Mouse (Mus musculus) limb, embryonic 15.5 days (tissue): Measurements from ENCODE around the gene Eml4. TPM values are rescaled to one million over a fixed set of nuclear protein-coding genes. Genes with fewer than 3 reads are reported as not detected.
A peak's percentile ranks its signal among the peaks of the same experiment; 100 is the strongest.

Source experiments
- ATAC-seq: fragments of 200-750 bp; cut with Nextera tagmentation; 2 replicates; pipeline ENCODE4 v1.8.0; 2017; ENCODE audit warnings: low read depth, moderate TSS enrichment; ENCODE audit not compliant: insufficient number of reproducible peaks, low FRiP score, low TSS enrichment
- H3K27ac ChIP-seq: fragments of 300-500 bp; sonication (generic); 2 replicates; pipeline ENCODE4 v1.5.1; 2015; ENCODE audit warnings: moderate library complexity, mild to moderate bottlenecking, inconsistent platforms
- H3K27me3 ChIP-seq: fragments of 300-500 bp; sonication (generic); 2 replicates; pipeline ENCODE4 v1.6.1; 2015; ENCODE audit warnings: inconsistent platforms
- H3K36me3 ChIP-seq: fragments of 300-500 bp; sonication (generic); 2 replicates; pipeline ENCODE4 v1.6.1; 2015; ENCODE audit warnings: inconsistent platforms
- H3K4me1 ChIP-seq: fragments of 300-500 bp; sonication (generic); 2 replicates; pipeline ENCODE4 v1.6.1; 2015; ENCODE audit warnings: inconsistent platforms
- H3K4me2 ChIP-seq: fragments of 300-500 bp; sonication (generic); 2 replicates; pipeline ENCODE4 v1.6.1; 2015; ENCODE audit warnings: mild to moderate bottlenecking, inconsistent platforms
- H3K4me3 ChIP-seq: fragments of 300-500 bp; sonication (generic); 2 replicates; pipeline ENCODE4 v1.5.1; 2015; ENCODE audit warnings: mild to moderate bottlenecking, inconsistent platforms
- H3K9ac ChIP-seq: fragments of 300-500 bp; sonication (generic); 2 replicates; pipeline ENCODE4 v1.6.1; 2015; ENCODE audit warnings: inconsistent platforms
- H3K9me3 ChIP-seq: fragments of 300-500 bp; sonication (generic); 2 replicates; pipeline ENCODE4 v1.6.1; 2016; ENCODE audit warnings: inconsistent platforms
- WGBS: fragments of 180-500 bp; shearing (Covaris S2); methylation state at CpG from one replicate; pipeline ENCODE4 v1.1.7; 2015; 5-methylcytosine and 5-hydroxymethylcytosine counted together
- polyA plus RNA-seq: library from polyadenylated mRNA; unstranded; fragments of >200 nt; fragmentation: Nextera tagmentation; extraction: Ambion mirVana; gene quantifications from 2 replicates; pipeline ENCODE4 v1.2.1, GENCODE M21; 2015

Gene Eml4
- polyA plus RNA-seq, 1 experiment from 2014 or later, result 28.1 TPM

- H3K27me3 ChIP-seq, result no peaks in the 10 kb centered on the region
- no peak overlapping the region for H3K4me2 ChIP-seq
- H3K36me3 ChIP-seq, result no peaks in the 10 kb centered on the region
- H3K4me1 ChIP-seq, result peaks cover 13% of the 10 kb centered on the region; the same call in 1 of the 2 replicates
- no peak overlapping the region for H3K27ac ChIP-seq
- no peaks in the 10 kb centered on the region for H3K9me3 ChIP-seq
- no peak overlapping the region for H3K9ac ChIP-seq
- H3K4me3 ChIP-seq, result no peak overlapping the region
- ATAC-seq, result no peak
Measured at GRCm38 (mm10) chr17:83374123-83374522, 23.4 kb downstream of the Eml4 start.

- no peaks in the 10 kb centered on the region for H3K27me3 ChIP-seq
- WGBS, result 45% methylated on average over 3 of the region's 3 CpGs
Measured at GRCm38 (mm10) chr17:83375848-83376247, 25.1 kb downstream of the Eml4 start.

GRCm38 (mm10) chr17:83376801-83377200 is 26.1 kb downstream of the Eml4 start:
- H3K27me3 ChIP-seq, result no peaks in the 10 kb centered on the region
- no peak overlapping the region for H3K4me3 ChIP-seq
- no peak overlapping the region for H3K9ac ChIP-seq
- no peak overlapping the region for H3K4me2 ChIP-seq
- no peaks in the 10 kb centered on the region for H3K9me3 ChIP-seq
- ATAC-seq, result no peak
- peaks cover 13% of the 10 kb centered on the region; the same call in 1 of the 2 replicates for H3K4me1 ChIP-seq
- 57% methylated on average over 4 of the region's 4 CpGs for WGBS
- H3K36me3 ChIP-seq, result no peaks in the 10 kb centered on the region
- H3K27ac ChIP-seq, result no peak overlapping the region

More at GRCm38 (mm10) chr17:83375848-83376247, 25.1 kb downstream of the Eml4 start:
- Histone ChIP-seq H3K9ac (no peak overlapping the region), H3K4me2 (no peak overlapping the region), H3K4me3 (no peak overlapping the region), H3K36me3 (no peaks in the 10 kb centered on the region), H3K27ac (no peak overlapping the region), H3K9me3 (no peaks in the 10 kb centered on the region), H3K4me1 (peaks cover 13% of the 10 kb centered on the region; the same call in 1 of the 2 replicates)
- no peak for ATAC-seq

- H3K9me3 ChIP-seq, result no peaks in the 10 kb centered on the region
- no peak for ATAC-seq
- no peak overlapping the region for H3K27ac ChIP-seq
- no peak overlapping the region for H3K4me3 ChIP-seq
- H3K36me3 ChIP-seq, result no peaks in the 10 kb centered on the region
- no peak overlapping the region for H3K4me2 ChIP-seq
- WGBS, result 51% methylated on average over 10 of the region's 10 CpGs
- no peaks in the 10 kb centered on the region for H3K27me3 ChIP-seq
- H3K9ac ChIP-seq, result no peak overlapping the region
- H3K4me1 ChIP-seq, result peaks cover 13% of the 10 kb centered on the region; the same call in 1 of the 2 replicates
Measured at GRCm38 (mm10) chr17:83377755-83378443, 27.2 kb downstream of the Eml4 start.

- peaks cover 13% of the 10 kb centered on the region; the same call in 1 of the 2 replicates for H3K4me1 ChIP-seq
- no peaks in the 10 kb centered on the region for H3K27me3 ChIP-seq
- no peak overlapping the region for H3K27ac ChIP-seq
- H3K4me2 ChIP-seq, result no peak overlapping the region
- H3K9me3 ChIP-seq, result no peaks in the 10 kb centered on the region
- 57% methylated on average over 4 of the region's 4 CpGs for WGBS
- no peak for ATAC-seq
- H3K36me3 ChIP-seq, result no peaks in the 10 kb centered on the region
- H3K9ac ChIP-seq, result no peak overlapping the region
- H3K4me3 ChIP-seq, result no peak overlapping the region
Measured at GRCm38 (mm10) chr17:83378444-83378762, 27.7 kb downstream of the Eml4 start.

- Histone ChIP-seq H3K36me3 (no peaks in the 10 kb centered on the region), H3K4me2 (no peak overlapping the region), H3K27me3 (no peaks in the 10 kb centered on the region), H3K4me3 (no peak overlapping the region), H3K9me3 (no peaks in the 10 kb centered on the region), H3K27ac (no peak overlapping the region), H3K9ac (no peak overlapping the region), H3K4me1 (peaks cover 13% of the 10 kb centered on the region; the same call in 1 of the 2 replicates)
- ATAC-seq, result no peak
- 81% methylated on average over 2 of the region's 2 CpGs for WGBS
Measured at GRCm38 (mm10) chr17:83379366-83379765, 28.6 kb downstream of the Eml4 start.

GRCm38 (mm10) chr17:83379791-83380190 is 29.1 kb downstream of the Eml4 start:
- Histone ChIP-seq H3K36me3 (no peaks in the 10 kb centered on the region), H3K27me3 (no peaks in the 10 kb centered on the region), H3K4me2 (no peak overlapping the region), H3K4me3 (no peak overlapping the region), H3K9ac (no peak overlapping the region), H3K4me1 (peaks cover 13% of the 10 kb centered on the region; the same call in 1 of the 2 replicates), H3K9me3 (no peaks in the 10 kb centered on the region), H3K27ac (no peak overlapping the region)
- WGBS, result 84% methylated on average over 3 of the region's 3 CpGs
- ATAC-seq, result no peak

- no peak overlapping the region for H3K4me3 ChIP-seq
- no peak overlapping the region for H3K9ac ChIP-seq
- peaks cover 8% of the 10 kb centered on the region; the same call in 1 of the 2 replicates for H3K4me1 ChIP-seq
- H3K36me3 ChIP-seq, result no peaks in the 10 kb centered on the region
- H3K9me3 ChIP-seq, result no peaks in the 10 kb centered on the region
- no peaks in the 10 kb centered on the region for H3K27me3 ChIP-seq
- no peak for ATAC-seq
- H3K27ac ChIP-seq, result no peak overlapping the region
- WGBS, result 92% methylated on average over 5 of the region's 5 CpGs
- H3K4me2 ChIP-seq, result no peak overlapping the region
Measured at GRCm38 (mm10) chr17:83382752-83383151, 32.0 kb downstream of the Eml4 start.

GRCm38 (mm10) chr17:83384981-83385380 is 34.2 kb downstream of the Eml4 start:
- Histone ChIP-seq H3K9me3 (no peaks in the 10 kb centered on the region), H3K27ac (no peak overlapping the region), H3K4me3 (no peak overlapping the region), H3K4me1 (no peaks in the 10 kb centered on the region), H3K27me3 (no peaks in the 10 kb centered on the region), H3K36me3 (no peaks in the 10 kb centered on the region), H3K4me2 (no peak overlapping the region), H3K9ac (no peak overlapping the region)
- no peak for ATAC-seq
- 80% methylated on average over 2 of the region's 2 CpGs for WGBS

GRCm38 (mm10) chr17:83387161-83387560 is 36.4 kb downstream of the Eml4 start:
- WGBS, result 81% methylated on average over 3 of the region's 3 CpGs
- H3K36me3 ChIP-seq, result no peaks in the 10 kb centered on the region
- H3K4me2 ChIP-seq, result no peak overlapping the region
- H3K4me1 ChIP-seq, result no peaks in the 10 kb centered on the region
- H3K27me3 ChIP-seq, result no peaks in the 10 kb centered on the region
- ATAC-seq, result no peak
- no peaks in the 10 kb centered on the region for H3K9me3 ChIP-seq
- H3K4me3 ChIP-seq, result no peak overlapping the region
- H3K27ac ChIP-seq, result no peak overlapping the region
- H3K9ac ChIP-seq, result no peak overlapping the region

GRCm38 (mm10) chr17:83394013-83394412 is 43.3 kb downstream of the Eml4 start:
- Histone ChIP-seq H3K27ac (no peak overlapping the region), H3K9ac (no peak overlapping the region), H3K4me3 (no peak overlapping the region), H3K4me2 (no peak overlapping the region), H3K9me3 (no peaks in the 10 kb centered on the region), H3K4me1 (peaks cover 4% of the 10 kb centered on the region; the same call in 1 of the 2 replicates), H3K27me3 (no peaks in the 10 kb centered on the region), H3K36me3 (no peaks in the 10 kb centered on the region)
- no peak for ATAC-seq
- 85% methylated on average over 3 of the region's 3 CpGs for WGBS

- 58% methylated on average over 6 of the region's 6 CpGs for WGBS
- Histone ChIP-seq H3K9ac (no peak overlapping the region), H3K4me3 (no peak overlapping the region), H3K27ac (peak overlapping the region; percentile 5), H3K27me3 (no peaks in the 10 kb centered on the region), H3K4me1 (peaks cover 4% of the 10 kb centered on the region; the same call in 1 of the 2 replicates), H3K36me3 (no peaks in the 10 kb centered on the region), H3K9me3 (no peaks in the 10 kb centered on the region), H3K4me2 (no peak overlapping the region)
- ATAC-seq, result no peak
Measured at GRCm38 (mm10) chr17:83397571-83398100, 46.9 kb downstream of the Eml4 start.
